Mouse (Mus musculus): ENCODE measurements around the gene Efhd1.

DNA sequence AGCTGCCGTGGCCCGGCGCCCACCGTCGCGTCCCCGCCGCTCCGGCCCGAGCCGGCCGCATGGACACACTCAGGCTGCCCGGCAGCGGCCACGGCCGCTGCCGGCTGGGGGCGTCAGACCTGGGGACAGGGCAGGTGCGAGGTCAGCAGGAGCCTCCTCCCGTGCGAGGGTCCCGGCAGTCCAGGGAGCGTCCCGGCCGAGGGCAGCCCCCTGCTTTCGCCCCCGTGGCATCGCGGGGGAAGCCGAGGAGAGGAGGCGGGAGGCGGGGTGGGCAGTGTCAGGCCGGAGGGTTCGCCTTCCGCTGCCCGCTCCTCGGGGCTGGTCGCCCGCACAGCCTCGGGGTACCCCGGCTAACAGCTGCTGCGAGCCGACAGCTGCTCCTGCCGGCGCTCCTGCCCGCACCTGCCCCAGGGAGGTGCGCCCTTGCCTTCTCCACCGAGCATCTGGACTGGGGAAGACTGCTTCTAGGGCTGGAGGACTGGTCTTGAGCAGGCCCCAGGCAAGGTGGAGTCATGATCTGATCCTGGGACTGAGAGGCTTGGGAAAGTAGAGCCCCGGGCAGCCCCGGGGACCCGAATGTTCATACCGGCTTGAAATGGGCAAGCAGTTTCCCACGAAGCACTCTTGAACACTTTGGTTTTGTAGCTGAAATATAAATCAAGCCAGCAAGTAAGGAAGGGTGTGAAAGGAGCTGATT lies 63.1 kb downstream of the Efhd1 start:
- TF ChIP-seq CTCF (IDR thresholded peaks at IDR 0.05; ENCODE audit: low read depth, low read length) (no peak), POLR2A (IDR thresholded peaks at IDR 0.05; ENCODE audit: extremely low read depth, insufficient read depth, low read length) (no peak)
